Mouse (Mus musculus) c-Kit-negative CD71-positive TER-119-positive erythroid progenitor cells, embryonic 14.5 days (primary cell): Measurements from ENCODE around the gene Kcnj9.
A peak's percentile ranks its signal among the peaks of the same experiment; 100 is the strongest.

Experiments
- DNase-seq: peaks from one replicate; pipeline ENCODE4 v3.0.0-alpha.2; 2013; ENCODE audit warnings: low read depth, low spot score

The Kcnj9 gene

GRCm38 (mm10) chr1:172329131-172329530 is at the start of gene Kcnj9:
Kcnj9 (minus strand) TSS chr1:172329318.
- DNase-seq: no peak

DNA sequence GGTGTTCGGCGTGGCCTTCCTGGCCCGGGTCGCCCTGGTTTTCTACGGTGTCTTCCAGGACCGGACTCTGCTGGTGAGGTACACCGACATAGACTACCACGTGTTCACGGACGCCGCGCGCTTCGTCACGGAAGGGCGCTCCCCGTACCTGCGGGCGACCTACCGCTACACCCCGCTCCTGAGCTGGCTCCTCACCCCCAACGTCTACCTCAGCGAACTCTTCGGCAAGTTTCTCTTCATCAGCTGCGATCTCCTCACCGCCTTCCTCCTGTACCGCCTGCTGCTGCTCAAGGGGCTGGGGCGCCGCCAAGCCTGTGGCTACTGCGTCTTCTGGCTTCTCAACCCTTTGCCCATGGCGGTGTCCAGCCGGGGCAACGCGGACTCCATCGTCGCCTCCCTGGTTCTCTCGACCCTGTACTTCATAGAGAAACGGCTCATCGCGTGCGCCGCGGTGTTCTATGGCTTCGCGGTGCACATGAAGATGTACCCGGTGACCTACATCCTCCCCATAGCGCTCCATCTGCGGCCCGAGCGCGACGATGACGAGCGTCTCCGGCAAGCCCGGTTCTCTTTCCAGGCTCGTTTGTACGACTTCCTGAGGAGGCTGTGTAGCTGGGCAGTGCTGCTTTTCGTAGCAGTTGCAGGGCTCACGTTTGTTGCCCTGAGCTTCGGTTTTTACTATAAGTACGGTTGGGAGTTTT is 47.8 kb upstream of the Kcnj9 start:
- peak; percentile 20 for DNase-seq

DNA sequence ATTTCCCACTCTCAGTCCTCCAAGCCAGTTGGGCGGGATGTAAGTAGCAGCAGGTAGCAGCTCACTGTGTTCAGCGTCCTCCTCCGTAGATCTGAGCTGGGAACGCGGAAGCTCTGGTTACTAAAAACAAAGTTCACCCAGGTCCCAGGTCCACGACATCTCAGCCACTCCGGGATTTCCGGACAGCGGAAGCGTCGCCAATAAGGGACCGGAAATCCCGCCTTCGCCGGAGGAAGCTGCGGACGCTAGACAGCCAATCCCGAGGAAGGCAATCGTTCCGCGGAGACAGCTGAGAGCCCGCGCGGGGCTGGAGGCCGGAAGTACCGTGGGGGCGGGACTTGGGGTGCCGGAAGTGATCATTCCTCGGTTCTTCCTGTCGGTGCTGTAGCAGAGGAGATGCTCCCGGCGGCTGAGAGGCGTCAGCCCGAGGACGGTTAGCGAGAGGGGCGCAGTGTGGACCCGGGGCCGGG is 47.1 kb upstream of the Kcnj9 start, which contains the start of gene Pigm:
Gene Pigm, plus strand, starts transcription at position 349 of the 470 bp plus-strand sequence.
- peak; percentile 96 for DNase-seq

GRCm38 (mm10) chr1:172368768-172369418 is 39.8 kb upstream of the Kcnj9 start:
- no peak for DNase-seq

- peak; percentile 73 for DNase-seq
These were observed 35.6 kb upstream of the Kcnj9 start for GRCm38 (mm10) chr1:172364684-172365083.

GRCm38 (mm10) chr1:172358341-172358740 is 29.2 kb upstream of the Kcnj9 start:
- no peak for DNase-seq

DNA sequence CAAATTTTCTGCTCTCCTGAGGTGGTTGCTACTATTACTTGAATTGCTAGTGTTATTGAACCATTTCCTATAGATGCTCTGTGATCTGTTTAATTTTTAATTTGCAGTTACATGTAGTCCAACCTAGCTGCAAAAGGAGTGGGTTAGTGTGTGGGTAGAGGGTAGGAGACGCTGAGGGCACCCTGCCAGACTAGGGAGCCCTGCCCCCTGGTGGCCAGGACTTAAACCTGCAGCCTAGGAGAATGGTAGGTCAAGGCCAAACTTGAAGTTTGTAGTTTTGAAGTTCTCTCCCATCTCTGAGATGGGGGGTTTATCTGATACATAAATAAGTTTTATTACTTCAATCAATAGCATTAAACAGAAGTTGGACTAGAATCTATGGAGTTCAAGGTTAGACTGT is 28.4 kb upstream of the Kcnj9 start:
- peak; percentile 13 for DNase-seq

DNA sequence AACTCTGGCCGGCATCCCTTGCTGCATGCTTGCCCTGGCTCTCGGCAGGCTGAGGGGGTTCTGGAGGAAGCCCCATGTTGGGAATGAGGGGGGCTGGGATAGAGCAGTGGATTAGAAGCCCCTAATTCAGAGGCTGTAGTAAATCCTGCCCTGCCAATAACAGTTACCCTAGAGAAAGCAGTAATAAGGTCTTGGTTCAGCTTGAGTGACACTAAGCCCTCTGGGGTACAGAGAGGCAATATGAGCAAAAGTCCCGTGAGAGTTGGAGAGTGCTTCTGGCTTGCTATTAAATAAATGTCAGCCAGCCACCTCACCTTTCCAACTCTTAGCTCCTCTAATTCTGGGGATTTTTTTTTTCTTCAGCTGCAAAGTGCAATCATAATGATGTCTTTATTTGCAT is 26.2 kb upstream of the Kcnj9 start:
- no peak for DNase-seq

DNA sequence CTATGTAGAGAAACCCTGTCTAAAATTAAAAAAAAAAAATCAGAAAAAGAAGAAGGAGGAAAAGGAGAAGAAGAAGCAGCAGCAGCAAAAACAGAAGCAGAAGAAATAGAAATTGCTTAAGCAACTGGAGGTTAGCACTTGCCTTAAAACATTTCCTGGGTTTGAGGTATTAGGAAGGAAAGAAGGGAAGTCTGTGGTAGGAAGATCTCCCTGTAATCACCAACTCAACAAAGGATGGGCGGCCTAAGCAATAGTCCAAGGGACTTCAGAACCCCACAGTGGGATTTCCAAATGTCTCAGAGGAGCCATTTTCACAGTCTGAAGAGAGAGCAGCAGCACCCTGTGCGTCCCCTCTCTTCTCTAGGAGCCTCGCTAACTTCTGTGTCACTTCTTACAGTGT is 23.3 kb upstream of the Kcnj9 start:
- no peak for DNase-seq

- no peak for DNase-seq
These were observed 22.9 kb upstream of the Kcnj9 start for GRCm38 (mm10) chr1:172352001-172352400.

- DNase-seq: no peak
These were observed 21.0 kb upstream of the Kcnj9 start for GRCm38 (mm10) chr1:172349916-172350812.

- no peak for DNase-seq
These were observed 20.4 kb upstream of the Kcnj9 start for GRCm38 (mm10) chr1:172349504-172349903.

DNA sequence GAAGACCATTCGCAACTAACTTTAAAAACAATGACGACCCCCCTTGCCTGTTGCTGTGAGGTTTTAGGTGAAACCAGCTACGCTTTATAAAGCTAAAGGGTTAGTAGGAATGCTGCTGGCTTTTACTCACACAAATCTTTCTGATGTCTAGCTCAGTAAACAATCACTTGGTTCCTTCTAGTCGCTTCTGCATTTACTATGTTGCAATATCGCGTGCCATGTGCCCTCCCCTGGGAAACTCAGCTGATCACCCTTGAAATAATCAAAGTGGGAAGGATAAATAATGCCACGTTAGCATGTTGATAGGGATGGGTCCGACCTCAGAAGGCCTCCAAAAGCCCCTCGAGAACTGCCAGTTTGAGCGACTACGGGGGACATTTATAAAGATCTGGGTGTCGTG is 18.3 kb upstream of the Kcnj9 start:
- DNase-seq: no peak

DNA sequence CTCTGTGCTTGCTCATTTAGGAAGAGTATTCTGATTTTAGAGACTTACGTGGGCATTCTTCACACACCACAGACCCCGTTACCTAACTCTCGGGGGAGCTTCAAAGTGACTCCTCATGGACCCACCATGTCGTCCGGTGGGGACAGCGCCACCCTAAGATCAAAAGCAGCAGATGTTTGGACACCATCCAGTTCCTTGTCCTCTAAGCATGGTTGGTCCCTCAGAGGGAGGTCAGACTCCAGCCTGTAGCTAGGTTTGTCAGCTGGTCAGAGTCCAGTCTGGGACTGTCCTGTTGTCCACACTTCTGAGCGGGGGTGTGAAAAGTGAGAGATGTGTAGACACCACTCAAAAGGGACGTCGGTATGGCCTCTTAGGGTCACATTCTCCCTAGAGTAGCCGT is 17.6 kb upstream of the Kcnj9 start:
- DNase-seq: no peak

DNA sequence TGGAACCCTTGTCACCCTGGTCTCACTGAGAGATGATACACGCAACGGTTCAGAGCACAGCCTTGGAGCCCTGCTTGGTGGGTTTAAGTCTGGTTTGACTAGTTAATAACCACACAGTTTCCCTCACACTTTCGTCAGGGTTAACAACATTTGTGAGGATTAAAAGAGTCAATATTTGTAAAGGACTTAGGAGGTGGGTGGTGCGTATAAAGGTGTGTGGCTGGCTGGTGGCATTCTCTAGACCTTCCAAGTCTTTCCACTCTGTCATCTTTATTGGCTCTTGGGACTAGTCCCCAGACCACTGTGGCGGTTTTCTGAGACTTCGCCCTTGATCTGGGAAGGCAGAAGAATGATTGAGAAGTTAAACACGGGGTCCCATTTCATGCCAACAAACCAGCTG is 15.7 kb upstream of the Kcnj9 start:
- DNase-seq: no peak

DNA sequence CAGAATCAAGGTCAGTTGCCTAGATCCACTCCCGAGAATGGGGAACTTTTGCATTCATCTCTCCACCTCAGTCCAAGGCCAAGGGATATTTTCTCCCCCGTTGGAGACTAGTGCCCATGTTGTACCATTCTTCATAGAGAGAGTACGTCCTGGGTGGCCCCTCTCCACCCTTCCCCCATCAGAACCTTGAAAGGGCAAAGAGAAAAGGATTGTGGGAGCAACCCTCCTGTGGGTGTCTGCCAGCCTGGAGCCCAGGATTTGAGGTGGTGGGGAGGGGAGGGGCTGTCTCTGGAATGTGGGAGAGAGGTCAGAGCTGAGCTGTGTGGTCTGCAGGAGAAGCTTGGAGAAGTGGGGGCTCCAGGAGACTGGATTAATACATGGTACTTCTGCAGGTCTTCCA is 14.8 kb upstream of the Kcnj9 start:
- no peak for DNase-seq

DNA sequence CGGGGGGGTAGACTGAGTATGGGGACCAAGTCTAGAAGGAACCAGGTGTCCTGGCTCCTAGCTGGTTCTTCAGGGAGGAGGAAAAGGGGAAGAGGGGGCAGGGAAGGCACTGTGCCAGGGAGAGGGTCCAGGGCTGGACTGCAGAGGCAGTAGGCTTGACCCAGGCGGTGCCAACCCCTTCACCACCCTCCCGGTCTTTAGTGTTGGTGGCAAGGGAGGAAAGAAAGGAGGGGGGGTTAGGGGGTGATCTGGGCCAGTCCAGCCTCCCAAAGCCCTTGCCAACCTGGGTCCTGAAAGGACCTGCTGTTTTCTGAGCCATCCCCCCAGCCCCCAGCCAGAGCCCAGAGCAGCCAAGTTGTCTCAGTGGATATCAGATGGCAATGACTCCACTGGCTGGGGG is 13.6 kb upstream of the Kcnj9 start:
- no peak for DNase-seq

- no peak for DNase-seq
These were observed 12.3 kb upstream of the Kcnj9 start for GRCm38 (mm10) chr1:172341386-172341785.

DNA sequence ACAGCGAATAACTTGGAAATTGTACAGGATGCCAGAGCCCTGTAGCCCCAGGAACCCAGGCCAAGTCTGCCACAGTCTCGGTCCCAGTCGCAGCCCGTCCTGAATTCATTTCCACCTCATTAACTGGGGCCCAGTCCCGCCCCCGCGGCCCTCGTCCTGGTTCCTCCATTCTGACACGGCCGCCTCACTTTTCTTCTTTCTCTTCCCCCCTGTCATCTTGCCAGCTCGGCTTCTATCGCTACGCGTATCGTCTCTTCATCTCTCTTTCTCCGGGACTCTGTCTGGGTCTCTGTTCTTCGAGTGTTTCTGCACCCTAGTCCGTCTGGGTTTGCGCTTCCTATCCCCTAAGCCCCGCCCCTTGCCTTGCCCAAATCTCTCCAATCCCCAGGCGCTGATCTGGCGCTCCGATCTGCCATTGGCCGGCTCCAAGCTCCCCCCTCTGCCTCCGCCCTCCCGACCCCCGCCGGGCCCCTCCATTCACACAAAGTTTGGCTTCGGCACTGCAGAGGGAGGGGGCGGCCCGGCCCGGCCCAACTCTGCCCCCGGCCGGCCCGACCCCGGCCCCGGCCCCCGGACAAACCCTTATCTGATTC is 11.7 kb upstream of the Kcnj9 start, which contains the start of gene Kcnj10:
Gene Kcnj10, plus strand, starts transcription at position 482 of the 593 bp plus-strand sequence.
- no peak for DNase-seq

GRCm38 (mm10) chr1:172337411-172338185 is 8.5 kb upstream of the Kcnj9 start:
- DNase-seq: no peak

GRCm38 (mm10) chr1:172335804-172336203 is 6.7 kb upstream of the Kcnj9 start:
- DNase-seq: no peak
